Mouse (Mus musculus) MEL (cell line): ENCODE data around the gene Mboat2. TPM values are rescaled to one million over a fixed set of nuclear protein-coding genes. Genes with fewer than 3 reads are reported as not detected.
A peak's percentile ranks its signal among the peaks of the same experiment; 100 is the strongest.

Experiments
- DNase-seq: peaks from one replicate; pipeline ENCODE4 v3.0.0; 2011; ENCODE audit warnings: low read depth, low spot score
- H3K27ac ChIP-seq: 2 replicates; pipeline ENCODE4 v1.5.1; 2012; ENCODE audit warnings: low read depth, mild to moderate bottlenecking, control low read depth, low read length, moderate library complexity; ENCODE audit not compliant: control insufficient read depth
- H3K27me3 ChIP-seq, 2 experiments: fragments of 150-350 bp in 1 of 2; sonication (generic) in 1 of 2; 2 replicates each; pipeline ENCODE4 v1.6.1; 2012; ENCODE audit warnings: low read length in 2 of 2, mild to moderate bottlenecking in 2 of 2, improper control_type of control experiment in 1 of 2, moderate library complexity in 1 of 2; ENCODE audit not compliant: insufficient read depth in 2 of 2, control insufficient read depth in 1 of 2
- H3K36me3 ChIP-seq, 2 experiments: 2 replicates each; pipeline ENCODE4 v1.6.1; 2012 to 2014; ENCODE audit warnings: low read length in 2 of 2, improper control_type of control experiment in 1 of 2, inconsistent platforms in 1 of 2, mild to moderate bottlenecking in 1 of 2; ENCODE audit not compliant: insufficient read depth in 2 of 2, control insufficient read depth in 1 of 2
- H3K4me1 ChIP-seq, 2 experiments: fragments of 150-350 bp in 1 of 2; sonication (generic) in 1 of 2; 2 replicates each; pipeline ENCODE4 v1.6.1; 2012; ENCODE audit warnings: low read length in 2 of 2, improper control_type of control experiment in 1 of 2, mild to moderate bottlenecking in 1 of 2; ENCODE audit not compliant: insufficient read depth in 2 of 2, control insufficient read depth in 1 of 2
- H3K4me3 ChIP-seq, 2 experiments: fragments of 150-350 bp in 1 of 2; sonication (generic) in 1 of 2; 2 replicates each; pipeline ENCODE4 v1.5.1; 2012; ENCODE audit warnings: low read depth in 2 of 2, low read length in 2 of 2, mild to moderate bottlenecking in 2 of 2, moderate library complexity in 2 of 2, control low read depth in 1 of 2, improper control_type of control experiment in 1 of 2; ENCODE audit not compliant: control insufficient read depth in 1 of 2, insufficient read depth in 1 of 2
- H3K79me2 ChIP-seq: 2 replicates; pipeline ENCODE4 v1.6.1; 2012; ENCODE audit warnings: mild to moderate bottlenecking, low read length, moderate library complexity; ENCODE audit not compliant: control insufficient read depth, poor library complexity, insufficient read depth
- H3K9ac ChIP-seq: 2 replicates; pipeline ENCODE4 v1.6.1; 2012; ENCODE audit warnings: low read depth, mild to moderate bottlenecking, control low read depth, low read length, moderate library complexity; ENCODE audit not compliant: control insufficient read depth, poor library complexity, severe bottlenecking
- H3K9me3 ChIP-seq: fragments of 150-350 bp; sonication (generic); replicated peaks from 2 replicates; pipeline ENCODE4 v1.6.1; 2012; ENCODE audit warnings: mild to moderate bottlenecking, low read length, improper control_type of control experiment, moderate library complexity; ENCODE audit not compliant: insufficient read depth
- BHLHE40 ChIP-seq: IDR thresholded peaks from 2 replicates; pipeline ENCODE4 v1.6.1; 2012; ENCODE audit warnings: low read depth, mild to moderate bottlenecking, inconsistent platforms, low read length, improper control_type of control experiment, borderline replicate concordance
- CHD2 ChIP-seq: IDR thresholded peaks from 2 replicates; pipeline ENCODE4 v1.6.1; 2011; ENCODE audit warnings: low read length, improper control_type of control experiment
- EP300 ChIP-seq, 2 experiments: IDR thresholded peaks; 2 replicates each; pipeline ENCODE4 v1.6.1; 2011; ENCODE audit warnings: improper control_type of control experiment in 2 of 2, low read length in 2 of 2, low read depth in 1 of 2, mild to moderate bottlenecking in 1 of 2
- ETS1 ChIP-seq: IDR thresholded peaks from 2 replicates; pipeline ENCODE4 v1.6.1; 2012; ENCODE audit warnings: low read depth, mild to moderate bottlenecking, inconsistent platforms, low read length, improper control_type of control experiment, moderate library complexity
- GATA1 ChIP-seq: IDR thresholded peaks from 2 replicates; pipeline ENCODE4 v1.6.1; 2011; ENCODE audit warnings: low read depth, low read length, improper control_type of control experiment
- HCFC1 ChIP-seq: IDR thresholded peaks from 2 replicates; pipeline ENCODE4 v1.6.1; 2012; ENCODE audit warnings: low read depth, mild to moderate bottlenecking, inconsistent platforms, low read length, improper control_type of control experiment, moderate library complexity
- JUND ChIP-seq: IDR thresholded peaks from 2 replicates; pipeline ENCODE4 v1.6.1; 2011; ENCODE audit warnings: low read depth, mild to moderate bottlenecking, improper control_type of control experiment, low read length
- MAX ChIP-seq: IDR thresholded peaks from 2 replicates; pipeline ENCODE4 v1.6.1; 2011; ENCODE audit warnings: low read length, improper control_type of control experiment
- MYC ChIP-seq: IDR thresholded peaks from 2 replicates; pipeline ENCODE4 v1.6.1; 2011; ENCODE audit warnings: low read depth, mild to moderate bottlenecking, low read length, improper control_type of control experiment, moderate library complexity
- NELFE ChIP-seq: IDR thresholded peaks from 2 replicates; pipeline ENCODE4 v1.6.1; 2011; ENCODE audit warnings: low read depth, low read length, improper control_type of control experiment
- POLR2AphosphoS5 ChIP-seq: IDR thresholded peaks from 2 replicates; pipeline ENCODE4 v1.6.1; 2012; ENCODE audit warnings: low read depth, borderline replicate concordance, mild to moderate bottlenecking, inconsistent platforms, low read length, moderate library complexity, mixed read lengths
- SIN3A ChIP-seq: IDR thresholded peaks from 2 replicates; pipeline ENCODE4 v1.6.1; 2012; ENCODE audit warnings: low read length, improper control_type of control experiment, inconsistent platforms
- SMC3 ChIP-seq: IDR thresholded peaks from 2 replicates; pipeline ENCODE4 v1.6.1; 2011; ENCODE audit warnings: low read depth, low read length, improper control_type of control experiment
- TAL1 ChIP-seq: IDR thresholded peaks from 2 replicates; pipeline ENCODE4 v1.6.1; 2012; ENCODE audit warnings: mild to moderate bottlenecking, inconsistent platforms, low read length, moderate library complexity, mixed read lengths
- TCF12 ChIP-seq: IDR thresholded peaks from 2 replicates; pipeline ENCODE4 v1.6.1; 2014; ENCODE audit warnings: low read depth, mild to moderate bottlenecking, inconsistent platforms, low read length, improper control_type of control experiment, moderate library complexity
- USF1 ChIP-seq: IDR thresholded peaks from 2 replicates; pipeline ENCODE4 v1.6.1; 2014; ENCODE audit warnings: low read depth, mild to moderate bottlenecking, inconsistent platforms, low read length, improper control_type of control experiment, moderate library complexity
- USF2 ChIP-seq, 2 experiments: IDR thresholded peaks; 2 replicates each; pipeline ENCODE4 v1.6.1; 2011 to 2012; ENCODE audit warnings: improper control_type of control experiment in 2 of 2, low read length in 2 of 2, borderline replicate concordance in 1 of 2, inconsistent platforms in 1 of 2, low read depth in 1 of 2, mild to moderate bottlenecking in 1 of 2; ENCODE audit not compliant: insufficient read depth in 1 of 2
- ZKSCAN1 ChIP-seq: IDR thresholded peaks from 2 replicates; pipeline ENCODE4 v1.6.1; 2012; ENCODE audit warnings: low read depth, mild to moderate bottlenecking, inconsistent platforms, low read length, improper control_type of control experiment, moderate library complexity
- polyA plus RNA-seq, 2 experiments: library from polyadenylated mRNA; stranded (reverse) in 1 of 2; unstranded in 1 of 2; fragments of >175 nt in 1 of 2; fragments of >200 nt in 1 of 2; gene quantifications; 2 replicates each; pipeline versions ENCODE4 v1.2.1 to v1.2.4; 2012; ENCODE audit warnings: low replicate concordance in 2 of 2, low read depth in 1 of 2; ENCODE audit not compliant: insufficient read length in 2 of 2, insufficient read depth in 1 of 2, missing spikeins in 1 of 2
- total RNA-seq: library from RNA; depleted of rRNA; stranded (reverse); fragments of 300-350 nt; gene quantifications from 2 replicates; pipeline ENCODE4 v1.2.3, GENCODE M21; 2012

The Mboat2 gene
- total and polyA plus RNA-seq, 3 experiments: 13.5 TPM; not detected in 1

DNA sequence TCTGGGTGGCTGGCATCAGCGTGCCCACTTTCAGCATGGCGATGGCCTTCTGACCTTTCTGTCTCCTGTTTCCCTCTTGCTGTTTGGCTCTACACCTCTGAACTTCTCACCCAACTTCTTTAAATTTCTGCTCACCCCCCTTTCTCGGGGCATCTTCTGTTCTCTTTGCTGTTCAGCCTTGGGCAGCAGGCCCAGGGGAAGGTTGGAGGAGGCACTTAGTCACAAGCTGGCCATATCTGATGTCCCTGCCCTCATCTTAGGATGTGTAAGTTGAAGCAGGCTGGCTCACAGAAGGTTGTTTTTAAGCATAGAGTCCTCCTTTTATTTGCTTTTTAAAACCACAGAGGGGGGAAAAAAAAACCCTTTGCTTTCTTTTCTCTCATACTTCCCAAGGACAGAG is 103.3 kb downstream of the Mboat2 start:
- no peaks in the 10 kb centered on the region for H3K27me3 ChIP-seq
- H3K79me2 ChIP-seq: no peaks in the 10 kb centered on the region
- H3K9ac ChIP-seq: no peak overlapping the region
- peak; percentile 60 for DNase-seq
- H3K4me1 ChIP-seq: peaks cover 14 to 36% of the 10 kb centered on the region in 2 experiments
- no peak overlapping the region for H3K4me3 ChIP-seq
- TF ChIP-seq NELFE (no peak), GATA1 (peak; percentile 20; the same call in 1 of the 2 replicates)
- TF ChIP-seq, all 39 proteins: peak for 1
- Histone ChIP-seq H3K36me3 (peaks cover 0 to 20% of the 10 kb centered on the region in 2 experiments; a peak in 3 of 4 replicates), H3K27ac (no peak overlapping the region), H3K9me3 (no peaks in the 10 kb centered on the region)

- Histone ChIP-seq H3K27ac (no peak overlapping the region), H3K4me3 (no peak overlapping the region), H3K36me3 (peaks cover 0 to 16% of the 10 kb centered on the region in 2 experiments; a peak in 3 of 4 replicates), H3K9me3 (no peaks in the 10 kb centered on the region), H3K79me2 (no peaks in the 10 kb centered on the region), H3K27me3 (no peaks in the 10 kb centered on the region), H3K4me1 (peaks cover 10 to 27% of the 10 kb centered on the region in 2 experiments), H3K9ac (no peak overlapping the region)
- peak; percentile 54 for DNase-seq
- TF ChIP-seq SIN3A (0 out of 2 replicates have a peak, but pooled peaks have one; percentile 47), HCFC1 (no peak), MAX (no peak), GATA1 (peak; percentile 70; the same call in 1 of the 2 replicates), USF1 (no peak), MYC (no peak), SMC3 (no peak), NELFE (no peak), ETS1 (peak; percentile 58; the same call in 1 of the 2 replicates), BHLHE40 (no peak), JUND (no peak), CHD2 (no peak), TCF12 (peak; percentile 50; the same call in 1 of the 2 replicates), ZKSCAN1 (no peak), USF2 (IDR thresholded peaks at IDR 0.05; ENCODE audit: borderline replicate concordance in 1 of 2, insufficient read depth in 1 of 2, low read depth in 1 of 2, low read length in 2 of 2) (no peak), POLR2AphosphoS5 (no peak), TAL1 (no peak), EP300 (IDR thresholded peaks at IDR 0.05; ENCODE audit: low read depth in 1 of 2, low read length in 2 of 2) (peak; percentile 55 to 61)
Observed at GRCm38 (mm10) chr12:24936281-24936680, 105.6 kb downstream of the Mboat2 start.
